Mouse (Mus musculus): ENCODE results near the gene Safb. TPM values are rescaled to one million over a fixed set of nuclear protein-coding genes. Genes with fewer than 3 reads are reported as not detected.
A peak's percentile ranks its signal among the peaks of the same experiment; 100 is the strongest.

Safb gene
- polyA plus RNA-seq, 1 experiment from 2014 or later: 86.9 TPM

DNA sequence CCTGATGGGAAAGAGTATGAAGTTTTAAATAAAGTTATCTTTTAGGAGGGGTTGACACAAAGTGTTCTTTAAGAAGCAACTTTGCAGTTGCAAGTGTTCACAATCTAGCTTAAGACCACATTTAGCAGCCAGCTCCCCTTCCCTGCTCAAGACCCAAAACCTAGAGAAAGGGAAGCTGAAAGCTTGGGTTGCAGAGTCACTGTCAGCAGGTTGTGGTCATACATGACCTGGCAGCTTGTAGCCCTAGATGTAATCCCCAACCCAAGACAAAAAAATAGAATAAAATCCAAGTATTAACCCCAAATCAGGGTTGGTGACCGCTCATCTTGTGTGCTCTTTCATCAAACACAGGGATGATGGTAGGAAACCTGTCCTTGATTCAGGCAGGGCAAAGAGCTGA is 1.6 kb upstream of the Safb start:
- 70% methylated on average over 1 of the region's 1 CpGs for WGBS
- Histone ChIP-seq H3K9ac (ENCODE audit: low read length) (peak overlapping the region; percentile 96), H3K27me3 (ENCODE audit: control insufficient read depth, insufficient read depth, low read depth, low read length) (no peaks in the 10 kb centered on the region), H3K4me2 (ENCODE audit: low read depth, low read length) (peak overlapping the region; percentile 71), H3K4me3 (ENCODE audit: low read length) (peak overlapping the region; percentile 98), H3K36me3 (ENCODE audit: control insufficient read depth, insufficient read depth, low read length) (peaks cover 38% of the 10 kb centered on the region), H3K9me3 (ENCODE audit: control insufficient read depth, low read length) (no peaks in the 10 kb centered on the region), H3K4me1 (replicated peaks; ENCODE audit: control insufficient read depth, insufficient read depth, low read length) (peaks cover 30% of the 10 kb centered on the region), H3K27ac (ENCODE audit: low read length) (no peak overlapping the region)
- no peak for ATAC-seq (ENCODE audit: low read depth)

DNA sequence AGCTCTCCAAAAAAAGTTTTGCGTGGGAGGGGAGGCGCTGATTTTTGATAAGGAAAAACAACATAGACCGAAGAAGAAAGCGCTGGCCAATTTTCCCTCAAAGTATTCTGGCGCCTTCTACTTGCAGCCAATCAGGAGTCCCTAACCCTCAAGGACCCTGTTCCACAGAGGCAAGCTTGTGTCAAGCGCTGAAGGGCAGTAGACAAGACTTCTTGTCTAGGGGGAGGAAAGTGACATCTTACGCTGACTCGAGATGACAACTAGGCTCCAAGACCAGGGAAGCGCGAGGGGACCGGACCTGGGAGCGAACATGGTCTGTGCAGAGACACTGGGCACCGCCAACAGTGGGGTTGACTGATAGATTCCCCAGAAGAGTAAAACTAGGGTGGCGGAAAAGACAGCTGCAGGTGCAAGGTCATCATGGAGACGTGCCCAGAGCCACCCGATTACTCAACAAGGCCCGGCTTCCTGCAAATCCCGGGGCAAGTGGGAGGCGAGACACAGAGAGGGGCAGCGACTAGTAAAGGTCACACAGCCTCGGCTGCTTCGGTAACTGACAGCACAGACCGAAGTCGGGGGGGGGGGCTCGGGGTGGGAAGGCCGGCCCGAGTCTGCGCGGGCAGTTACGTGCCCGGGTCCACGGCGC is 891 bp upstream of the Safb start:
- Histone ChIP-seq H3K4me3 (ENCODE audit: low read length) (peak overlapping the region; percentile 98), H3K9ac (ENCODE audit: low read length) (peak overlapping the region; percentile 96), H3K27me3 (ENCODE audit: control insufficient read depth, insufficient read depth, low read depth, low read length) (no peaks in the 10 kb centered on the region), H3K4me1 (replicated peaks; ENCODE audit: control insufficient read depth, insufficient read depth, low read length) (peaks cover 30% of the 10 kb centered on the region), H3K9me3 (ENCODE audit: control insufficient read depth, low read length) (no peaks in the 10 kb centered on the region), H3K36me3 (ENCODE audit: control insufficient read depth, insufficient read depth, low read length) (peaks cover 37% of the 10 kb centered on the region), H3K27ac (ENCODE audit: low read length) (peak overlapping the region; percentile 97), H3K4me2 (ENCODE audit: low read depth, low read length) (peak overlapping the region; percentile 71)
- no peak for ATAC-seq (ENCODE audit: low read depth)
- WGBS: 1% methylated on average over 33 of the region's 33 CpGs

DNA sequence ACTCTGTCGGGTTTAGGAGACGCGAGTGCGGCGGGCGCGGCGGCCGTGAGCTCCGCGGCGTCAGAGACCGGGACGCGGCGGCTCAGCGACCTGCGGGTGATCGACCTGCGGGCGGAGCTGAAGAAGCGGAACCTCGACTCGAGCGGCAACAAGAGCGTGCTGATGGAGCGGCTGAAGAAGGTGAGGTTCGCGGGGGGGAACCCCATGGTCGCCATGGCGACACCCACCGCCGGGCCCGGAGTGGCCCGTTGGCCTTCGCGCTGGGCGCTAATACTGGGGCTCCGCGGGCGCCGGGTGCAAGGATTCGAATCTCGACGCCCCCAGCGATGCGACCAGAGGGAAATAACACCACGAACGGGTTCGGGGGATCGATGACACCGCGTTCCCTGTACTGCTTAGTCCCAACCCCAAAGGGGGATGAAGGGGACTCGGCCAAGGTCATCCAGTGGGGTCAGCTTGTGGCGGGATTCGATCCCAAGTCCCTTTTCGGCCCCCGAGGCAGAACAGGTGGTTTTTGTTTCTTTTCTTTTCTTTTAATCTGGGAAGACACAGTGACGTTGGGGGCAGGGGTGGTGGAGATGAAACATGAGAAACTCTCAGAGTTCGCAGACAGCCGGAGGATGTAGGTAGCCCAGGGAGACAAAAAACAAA is 671 bp downstream of the Safb start:
- ATAC-seq (ENCODE audit: low read depth): peak; percentile 12
- Histone ChIP-seq H3K4me3 (ENCODE audit: low read length) (peak overlapping the region; percentile 97), H3K9me3 (ENCODE audit: control insufficient read depth, low read length) (no peaks in the 10 kb centered on the region), H3K27ac (ENCODE audit: low read length) (peak overlapping the region; percentile 94), H3K36me3 (ENCODE audit: control insufficient read depth, insufficient read depth, low read length) (peaks cover 38% of the 10 kb centered on the region), H3K27me3 (ENCODE audit: control insufficient read depth, insufficient read depth, low read depth, low read length) (no peaks in the 10 kb centered on the region), H3K9ac (ENCODE audit: low read length) (peak overlapping the region; percentile 96), H3K4me2 (ENCODE audit: low read depth, low read length) (peak overlapping the region; percentile 85), H3K4me1 (replicated peaks; ENCODE audit: control insufficient read depth, insufficient read depth, low read length) (peaks cover 30% of the 10 kb centered on the region)
- WGBS: under 1% methylated on average over 60 of the region's 61 CpGs

DNA sequence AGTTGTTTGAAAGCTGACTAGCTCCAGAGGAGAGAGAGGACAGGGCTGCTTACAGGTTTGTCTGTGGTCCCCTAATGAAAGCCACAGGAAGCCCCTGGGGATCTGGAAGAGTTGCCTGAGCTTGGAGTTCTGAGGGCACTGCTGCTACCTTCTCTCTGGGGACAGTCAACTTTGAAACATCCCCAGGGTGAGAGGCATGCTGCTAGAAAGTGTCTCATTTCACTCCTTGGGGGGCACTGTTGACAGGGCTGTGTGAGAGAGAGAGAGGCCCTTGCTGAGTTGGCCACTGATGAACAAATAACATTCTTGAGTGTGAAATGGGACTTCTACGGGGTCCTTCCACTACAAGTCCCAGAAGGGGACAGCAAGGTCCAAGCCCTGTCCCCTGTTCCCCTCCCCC is 3.1 kb downstream of the Safb start:
- Histone ChIP-seq H3K4me1 (replicated peaks; ENCODE audit: control insufficient read depth, insufficient read depth, low read length) (peaks cover 20% of the 10 kb centered on the region), H3K36me3 (ENCODE audit: control insufficient read depth, insufficient read depth, low read length) (peaks cover 31% of the 10 kb centered on the region), H3K4me2 (ENCODE audit: low read depth, low read length) (no peak overlapping the region), H3K9me3 (ENCODE audit: control insufficient read depth, low read length) (no peaks in the 10 kb centered on the region), H3K27ac (ENCODE audit: low read length) (no peak overlapping the region), H3K4me3 (ENCODE audit: low read length) (no peak overlapping the region), H3K27me3 (ENCODE audit: control insufficient read depth, insufficient read depth, low read depth, low read length) (no peaks in the 10 kb centered on the region), H3K9ac (ENCODE audit: low read length) (no peak overlapping the region)
- WGBS: 65% methylated on average over 1 of the region's 1 CpGs
- ATAC-seq (ENCODE audit: low read depth): no peak

DNA sequence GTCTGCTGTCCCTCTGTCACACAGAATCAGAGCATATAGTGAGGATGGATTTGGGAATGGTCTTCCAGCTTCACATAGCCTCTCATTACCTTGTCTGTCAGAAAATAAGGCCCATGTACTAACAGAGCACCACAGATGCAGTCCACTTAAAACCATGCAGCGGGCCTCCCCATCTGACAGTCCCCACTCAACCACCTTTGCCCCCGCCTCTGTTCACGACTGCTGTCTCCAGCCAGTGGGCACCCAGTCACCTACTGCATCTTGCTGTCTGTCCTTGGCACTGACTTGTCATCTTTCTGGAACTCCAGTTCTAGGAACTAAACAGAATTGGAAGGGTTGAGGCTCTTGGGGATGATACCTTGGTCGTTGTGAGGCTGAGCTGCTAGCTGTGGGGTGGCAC is 4.3 kb downstream of the Safb start:
- H3K27me3 ChIP-seq (ENCODE audit: control insufficient read depth, insufficient read depth, low read depth, low read length): no peaks in the 10 kb centered on the region
- H3K36me3 ChIP-seq (ENCODE audit: control insufficient read depth, insufficient read depth, low read length): peaks cover 40% of the 10 kb centered on the region
- no peak for ATAC-seq (ENCODE audit: low read depth)
- no peak overlapping the region for H3K27ac ChIP-seq (ENCODE audit: low read length)
- H3K4me1 ChIP-seq (replicated peaks; ENCODE audit: control insufficient read depth, insufficient read depth, low read length): peaks cover 13% of the 10 kb centered on the region
- H3K9ac ChIP-seq (ENCODE audit: low read length): no peak overlapping the region
- H3K4me2 ChIP-seq (ENCODE audit: low read depth, low read length): no peak overlapping the region
- H3K4me3 ChIP-seq (ENCODE audit: low read length): no peak overlapping the region
- WGBS: 93% methylated on average over 4 of the region's 4 CpGs
- H3K9me3 ChIP-seq (ENCODE audit: control insufficient read depth, low read length): no peaks in the 10 kb centered on the region

DNA sequence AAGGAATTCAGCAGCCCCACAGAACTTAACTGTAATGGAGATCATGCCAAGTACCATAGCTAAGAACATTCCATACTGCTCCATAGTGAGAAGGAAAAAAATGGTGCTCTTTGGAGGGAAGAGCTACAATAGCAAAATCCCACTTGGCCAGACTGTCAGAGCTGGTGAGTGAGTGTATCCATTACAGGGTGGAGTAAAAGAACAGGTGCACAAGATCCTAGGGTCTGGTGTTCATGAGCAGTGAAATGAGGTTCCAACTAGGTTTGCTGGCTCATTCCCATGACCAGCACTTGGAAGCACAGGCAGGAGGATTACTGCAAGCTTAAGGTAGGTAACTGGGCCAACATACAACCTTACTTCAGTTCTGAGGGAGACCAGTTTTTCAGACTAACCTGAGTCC is 7.9 kb downstream of the Safb start:
- peaks cover 74% of the 10 kb centered on the region for H3K36me3 ChIP-seq (ENCODE audit: control insufficient read depth, insufficient read depth, low read length)
- H3K27ac ChIP-seq (ENCODE audit: low read length): no peak overlapping the region
- no peak overlapping the region for H3K4me2 ChIP-seq (ENCODE audit: low read depth, low read length)
- H3K9ac ChIP-seq (ENCODE audit: low read length): no peak overlapping the region
- H3K4me3 ChIP-seq (ENCODE audit: low read length): no peak overlapping the region
- H3K4me1 ChIP-seq (replicated peaks; ENCODE audit: control insufficient read depth, insufficient read depth, low read length): no peaks in the 10 kb centered on the region
- H3K9me3 ChIP-seq (ENCODE audit: control insufficient read depth, low read length): no peaks in the 10 kb centered on the region
- H3K27me3 ChIP-seq (ENCODE audit: control insufficient read depth, insufficient read depth, low read depth, low read length): no peaks in the 10 kb centered on the region
- no peak for ATAC-seq (ENCODE audit: low read depth)

DNA sequence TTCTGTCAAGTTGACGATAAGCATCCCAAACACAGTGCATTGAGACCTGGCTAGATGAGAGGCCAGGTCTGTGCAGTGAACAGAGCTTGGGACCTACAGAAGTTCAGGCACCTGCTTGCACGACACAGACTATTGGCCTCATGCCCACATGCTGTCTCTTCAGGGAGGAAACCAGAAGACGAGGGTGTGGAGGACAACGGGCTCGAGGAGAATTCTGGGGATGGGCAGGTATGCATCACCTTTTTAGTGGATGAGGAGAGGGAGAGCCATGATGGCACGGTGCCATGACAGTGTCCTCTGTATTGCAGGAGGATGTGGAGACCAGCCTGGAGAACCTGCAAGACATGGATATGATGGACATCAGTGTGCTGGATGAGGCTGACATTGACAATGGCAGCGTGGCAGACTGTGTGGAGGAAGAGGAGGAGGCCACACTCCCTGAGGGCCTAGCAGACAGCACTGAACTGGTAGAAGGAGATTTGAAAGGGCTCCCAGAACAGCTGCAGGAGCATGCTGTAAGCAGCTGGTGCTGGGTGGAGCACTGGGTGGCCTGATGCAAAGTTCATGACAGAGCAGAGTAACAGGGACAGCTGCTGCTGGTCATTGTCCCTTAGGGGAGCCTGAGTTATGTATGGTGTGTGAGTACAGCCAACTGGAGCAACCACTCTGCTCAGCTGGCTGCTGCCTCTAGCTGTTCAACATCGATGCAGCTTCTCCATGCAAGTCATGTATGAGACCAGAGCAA is 9.1 kb downstream of the Safb start:
- no peaks in the 10 kb centered on the region for H3K9me3 ChIP-seq (ENCODE audit: control insufficient read depth, low read length)
- H3K36me3 ChIP-seq (ENCODE audit: control insufficient read depth, insufficient read depth, low read length): peaks cover 72% of the 10 kb centered on the region
- 0 out of 2 replicates have a peak, but pooled peaks have one; percentile 24 for ATAC-seq (ENCODE audit: low read depth)
- H3K4me3 ChIP-seq (ENCODE audit: low read length): no peak overlapping the region
- no peak overlapping the region for H3K4me2 ChIP-seq (ENCODE audit: low read depth, low read length)
- no peak overlapping the region for H3K27ac ChIP-seq (ENCODE audit: low read length)
- H3K4me1 ChIP-seq (replicated peaks; ENCODE audit: control insufficient read depth, insufficient read depth, low read length): no peaks in the 10 kb centered on the region
- 0 out of 2 replicates have a peak overlapping the region, but pooled peaks have one; percentile 7 for H3K9ac ChIP-seq (ENCODE audit: low read length)
- WGBS: 82% methylated on average over 8 of the region's 8 CpGs
- H3K27me3 ChIP-seq (ENCODE audit: control insufficient read depth, insufficient read depth, low read depth, low read length): no peaks in the 10 kb centered on the region

DNA sequence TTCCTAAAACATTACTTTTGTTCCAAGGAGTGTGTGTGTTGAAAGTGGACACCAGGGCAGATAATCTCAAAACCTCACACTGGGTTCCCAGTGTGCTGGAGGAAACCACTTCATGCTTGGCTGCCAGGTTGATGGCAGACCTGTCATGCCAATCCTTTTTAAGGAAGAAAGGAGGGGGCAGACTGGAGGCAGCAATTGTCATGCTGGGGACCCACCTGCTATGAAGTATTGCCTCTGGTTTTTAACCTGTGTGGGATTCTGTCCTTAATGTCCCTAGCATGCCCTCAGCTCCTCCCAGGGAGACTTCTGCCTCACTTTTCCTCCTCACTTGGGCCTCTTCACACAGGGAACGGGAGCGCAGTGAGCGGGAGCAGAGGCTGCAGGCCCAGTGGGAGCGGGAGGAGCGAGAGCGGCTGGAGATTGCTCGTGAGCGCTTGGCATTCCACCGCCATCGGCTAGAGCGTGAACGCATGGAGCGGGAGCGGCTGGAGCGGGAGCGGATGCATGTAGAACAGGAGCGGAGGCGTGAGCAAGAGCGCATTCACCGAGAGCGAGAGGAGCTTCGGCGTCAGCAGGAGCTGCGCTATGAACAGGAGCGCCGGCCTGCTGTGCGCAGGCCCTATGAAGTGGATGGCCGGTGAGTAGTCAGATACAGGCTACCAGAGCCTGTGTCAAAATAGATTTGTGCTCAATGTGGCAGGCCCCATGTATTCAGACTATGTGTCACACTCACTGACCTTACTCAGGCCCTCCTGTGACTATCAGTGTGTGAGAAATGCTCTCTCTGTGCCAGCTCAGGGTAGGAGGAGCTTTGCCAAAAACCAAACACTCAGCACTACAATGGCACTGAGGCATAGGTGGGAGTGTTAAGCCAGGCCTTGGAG is 18.8 kb downstream of the Safb start:
- H3K9ac ChIP-seq (ENCODE audit: low read length): no peak overlapping the region
- H3K36me3 ChIP-seq (ENCODE audit: control insufficient read depth, insufficient read depth, low read length): peaks cover 77% of the 10 kb centered on the region
- peaks cover 5% of the 10 kb centered on the region for H3K4me1 ChIP-seq (replicated peaks; ENCODE audit: control insufficient read depth, insufficient read depth, low read length)
- H3K27me3 ChIP-seq (ENCODE audit: control insufficient read depth, insufficient read depth, low read depth, low read length): no peaks in the 10 kb centered on the region
- H3K4me3 ChIP-seq (ENCODE audit: low read length): no peak overlapping the region
- no peaks in the 10 kb centered on the region for H3K9me3 ChIP-seq (ENCODE audit: control insufficient read depth, low read length)
- H3K27ac ChIP-seq (ENCODE audit: low read length): no peak overlapping the region
- no peak overlapping the region for H3K4me2 ChIP-seq (ENCODE audit: low read depth, low read length)
- WGBS: 92% methylated on average over 28 of the region's 28 CpGs
- no peak for ATAC-seq (ENCODE audit: low read depth)

DNA sequence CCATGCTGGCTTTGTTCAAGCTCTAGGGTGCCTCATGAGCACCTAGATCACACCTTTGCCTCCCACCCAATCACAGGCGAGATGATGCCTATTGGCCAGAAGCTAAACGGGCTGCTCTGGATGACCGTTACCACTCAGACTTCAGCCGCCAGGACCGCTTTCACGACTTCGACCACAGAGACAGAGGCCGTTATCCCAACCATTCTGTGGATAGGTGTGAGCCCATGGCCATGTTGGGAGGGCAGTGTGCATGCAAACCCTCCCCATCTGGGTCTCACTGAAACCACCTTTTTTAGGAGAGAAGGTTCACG is 19.4 kb downstream of the Safb start:
- Histone ChIP-seq H3K4me1 (replicated peaks; ENCODE audit: control insufficient read depth, insufficient read depth, low read length) (peaks cover 11% of the 10 kb centered on the region), H3K4me3 (ENCODE audit: low read length) (no peak overlapping the region), H3K9me3 (ENCODE audit: control insufficient read depth, low read length) (no peaks in the 10 kb centered on the region), H3K36me3 (ENCODE audit: control insufficient read depth, insufficient read depth, low read length) (peaks cover 77% of the 10 kb centered on the region), H3K9ac (ENCODE audit: low read length) (no peak overlapping the region), H3K27ac (ENCODE audit: low read length) (no peak overlapping the region), H3K4me2 (ENCODE audit: low read depth, low read length) (no peak overlapping the region), H3K27me3 (ENCODE audit: control insufficient read depth, insufficient read depth, low read depth, low read length) (no peaks in the 10 kb centered on the region)
- WGBS: 88% methylated on average over 9 of the region's 9 CpGs
- no peak for ATAC-seq (ENCODE audit: low read depth)

Measured in lung, embryonic 16.5 days (tissue).